Mouse (Mus musculus) midbrain, embryonic 13.5 days (tissue): ENCODE results near the gene Eif3m. TPM values are rescaled to one million over a fixed set of nuclear protein-coding genes. Genes with fewer than 3 reads are reported as not detected.
A peak's percentile ranks its signal among the peaks of the same experiment; 100 is the strongest.

Experiments used
- ATAC-seq: fragments of 200-750 bp; cut with Nextera tagmentation; 2 replicates; pipeline ENCODE4 v1.8.0; 2017; ENCODE audit warnings: mild to moderate bottlenecking, moderate TSS enrichment, moderate library complexity
- H3K27ac ChIP-seq: fragments of 300-500 bp; sonication (generic); 2 replicates; pipeline ENCODE4 v1.5.1; 2015; ENCODE audit warnings: inconsistent platforms, mild to moderate bottlenecking, moderate library complexity
- H3K27me3 ChIP-seq: fragments of 300-500 bp; sonication (generic); 2 replicates; pipeline ENCODE4 v1.6.1; 2015; ENCODE audit warnings: mild to moderate bottlenecking, inconsistent platforms
- H3K36me3 ChIP-seq: fragments of 300-500 bp; sonication (generic); 2 replicates; pipeline ENCODE4 v1.6.1; 2015; ENCODE audit warnings: mild to moderate bottlenecking, inconsistent platforms
- H3K4me1 ChIP-seq: fragments of 300-500 bp; sonication (generic); replicated peaks from 2 replicates; pipeline ENCODE4 v1.6.1; 2015; ENCODE audit warnings: inconsistent platforms
- H3K4me2 ChIP-seq: fragments of 300-500 bp; sonication (generic); replicated peaks from 2 replicates; pipeline ENCODE4 v1.6.1; 2015; ENCODE audit warnings: moderate library complexity, mild to moderate bottlenecking, inconsistent platforms
- H3K4me3 ChIP-seq: fragments of 300-500 bp; sonication (generic); replicated peaks from 2 replicates; pipeline ENCODE4 v1.5.1; 2015; ENCODE audit warnings: mild to moderate bottlenecking, inconsistent platforms
- H3K9ac ChIP-seq: fragments of 300-500 bp; sonication (generic); replicated peaks from 2 replicates; pipeline ENCODE4 v1.6.1; 2015; ENCODE audit warnings: mild to moderate bottlenecking, inconsistent platforms
- H3K9me3 ChIP-seq: fragments of 300-500 bp; sonication (generic); 2 replicates; pipeline ENCODE4 v1.6.1; 2016; ENCODE audit warnings: mild to moderate bottlenecking, inconsistent platforms
- WGBS: fragments of 180-500 bp; shearing (Covaris S2); methylation state at CpG from one replicate; pipeline ENCODE4 v1.1.7; 2015; 5-methylcytosine and 5-hydroxymethylcytosine counted together
- polyA plus RNA-seq: library from polyadenylated mRNA; unstranded; fragments of >200 nt; fragmentation: Nextera tagmentation; extraction: Ambion mirVana; gene quantifications from 2 replicates; pipeline ENCODE4 v1.2.1, GENCODE M21; 2015

Eif3m gene
- polyA plus RNA-seq, 1 experiment from 2014 or later = 203 TPM

- Histone ChIP-seq H3K9ac (no peak overlapping the region), H3K9me3 (no peaks in the 10 kb centered on the region), H3K27me3 (no peaks in the 10 kb centered on the region), H3K4me3 (no peak overlapping the region), H3K36me3 (peaks cover 29% of the 10 kb centered on the region), H3K4me1 (no peaks in the 10 kb centered on the region), H3K4me2 (no peak overlapping the region), H3K27ac (no peak overlapping the region)
- ATAC-seq = no peak
- 94% methylated on average over 3 of the region's 3 CpGs for WGBS
These were observed 20.7 kb downstream of the Eif3m start for GRCm38 (mm10) chr2:104996201-104996600.

GRCm38 (mm10) chr2:104994436-104994835 lies 22.4 kb downstream of the Eif3m start:
- Histone ChIP-seq H3K27ac (no peak overlapping the region), H3K9ac (no peak overlapping the region), H3K36me3 (peaks cover 27% of the 10 kb centered on the region), H3K4me3 (no peak overlapping the region), H3K9me3 (no peaks in the 10 kb centered on the region), H3K4me2 (no peak overlapping the region), H3K27me3 (no peaks in the 10 kb centered on the region), H3K4me1 (no peaks in the 10 kb centered on the region)
- ATAC-seq = no peak
- 79% methylated on average over 2 of the region's 2 CpGs for WGBS

- H3K4me3 ChIP-seq = no peak overlapping the region
- no peak overlapping the region for H3K4me2 ChIP-seq
- peaks cover 3% of the 10 kb centered on the region; the same call in 1 of the 2 replicates for H3K36me3 ChIP-seq
- ATAC-seq = no peak
- H3K27ac ChIP-seq = no peak overlapping the region
- H3K9me3 ChIP-seq = no peaks in the 10 kb centered on the region
- 71% methylated on average over 1 of the region's 1 CpGs for WGBS
- no peaks in the 10 kb centered on the region for H3K4me1 ChIP-seq
- H3K27me3 ChIP-seq = no peaks in the 10 kb centered on the region
- no peak overlapping the region for H3K9ac ChIP-seq
These were observed 27.9 kb downstream of the Eif3m start for GRCm38 (mm10) chr2:104988974-104989373.

GRCm38 (mm10) chr2:104985796-104986195 lies 31.1 kb downstream of the Eif3m start:
- no peak overlapping the region for H3K4me2 ChIP-seq
- no peak overlapping the region for H3K9ac ChIP-seq
- no peak for ATAC-seq
- WGBS = 62% methylated on average over 3 of the region's 3 CpGs
- no peaks in the 10 kb centered on the region for H3K9me3 ChIP-seq
- H3K27me3 ChIP-seq = no peaks in the 10 kb centered on the region
- no peaks in the 10 kb centered on the region for H3K36me3 ChIP-seq
- peaks cover 5% of the 10 kb centered on the region for H3K4me1 ChIP-seq
- H3K27ac ChIP-seq = no peak overlapping the region
- no peak overlapping the region for H3K4me3 ChIP-seq

- Histone ChIP-seq H3K9ac (no peak overlapping the region), H3K4me2 (no peak overlapping the region), H3K4me1 (peaks cover 5% of the 10 kb centered on the region), H3K4me3 (no peak overlapping the region), H3K27ac (no peak overlapping the region), H3K36me3 (no peaks in the 10 kb centered on the region), H3K9me3 (no peaks in the 10 kb centered on the region), H3K27me3 (no peaks in the 10 kb centered on the region)
- ATAC-seq = peak; percentile 34; the same call in 1 of the 2 replicates
- 4% methylated on average over 2 of the region's 2 CpGs for WGBS
These were observed 35.2 kb downstream of the Eif3m start for GRCm38 (mm10) chr2:104981712-104982111.

- H3K4me3 ChIP-seq = no peak overlapping the region
- no peak overlapping the region for H3K4me2 ChIP-seq
- WGBS = 83% methylated on average over 1 of the region's 1 CpGs
- no peak for ATAC-seq
- H3K9me3 ChIP-seq = no peaks in the 10 kb centered on the region
- no peaks in the 10 kb centered on the region for H3K36me3 ChIP-seq
- no peaks in the 10 kb centered on the region for H3K4me1 ChIP-seq
- no peak overlapping the region for H3K9ac ChIP-seq
- no peaks in the 10 kb centered on the region for H3K27me3 ChIP-seq
- H3K27ac ChIP-seq = no peak overlapping the region
These were observed 52.4 kb downstream of the Eif3m start for GRCm38 (mm10) chr2:104964492-104964891.

Other genes with a start within 250 kb of the Eif3m start
- 8.8 and 9.0 TPM in 2 replicates for gene Qser1, start 200.3 kb downstream of the Eif3m start, polyA plus RNA-seq
- gene Prrg4, start 167.2 kb downstream of the Eif3m start, polyA plus RNA-seq = 0.15 and 0.42 TPM in 2 replicates
- gene Ccdc73, start 149.3 kb downstream of the Eif3m start, polyA plus RNA-seq = 7.8 and 11.5 TPM in 2 replicates
- gene Gm11060, start 74.9 kb upstream of the Eif3m start, polyA plus RNA-seq = not detected in 2 replicates
- 0.11 TPM in 1 of 2 replicates, not detected in the other for gene Wt1, start 109.4 kb upstream of the Eif3m start, polyA plus RNA-seq
- not detected in 2 replicates for gene Them7, start 207.2 kb upstream of the Eif3m start, polyA plus RNA-seq